Mouse (Mus musculus) stomach, embryonic 14.5 days (tissue): ENCODE measurements at regions not wholly inside any gene's neighbourhood (a gene's known extent, or its start where the extent isn't known, plus 50 kb on each side); places are given as distances from the start of the nearest gene placed in this dataset.
"Not testable (repeated sequence)": the region's sequence is repeated elsewhere in the genome, so short reads cannot be mapped to it uniquely, and the experiment has no call there.

Experiments used
- ATAC-seq: fragments of 200-750 bp; cut with Nextera tagmentation; 2 replicates; pipeline ENCODE4 v1.8.0; 2017; ENCODE audit warnings: low read depth, moderate TSS enrichment; ENCODE audit not compliant: insufficient number of reproducible peaks, insufficient read depth, low FRiP score
- H3K27ac ChIP-seq: fragments of 300-500 bp; sonication (generic); 2 replicates; pipeline ENCODE4 v1.5.1; 2014; ENCODE audit warnings: mild to moderate bottlenecking, low read length, moderate library complexity, mixed read lengths
- H3K27me3 ChIP-seq: fragments of 300-500 bp; sonication (generic); 2 replicates; pipeline ENCODE4 v1.6.1; 2014; ENCODE audit warnings: low read length, control low read depth, mixed read lengths; ENCODE audit not compliant: control insufficient read depth, insufficient read depth
- H3K36me3 ChIP-seq: fragments of 300-500 bp; sonication (generic); 2 replicates; pipeline ENCODE4 v1.6.1; 2014; ENCODE audit warnings: mild to moderate bottlenecking, control low read depth, low read length, moderate library complexity, mixed read lengths; ENCODE audit not compliant: control insufficient read depth, insufficient read depth
- H3K4me1 ChIP-seq: fragments of 300-500 bp; sonication (generic); 2 replicates; pipeline ENCODE4 v1.6.1; 2014; ENCODE audit warnings: low read length, control low read depth, mixed read lengths; ENCODE audit not compliant: control insufficient read depth, insufficient read depth
- H3K4me2 ChIP-seq: fragments of 300-500 bp; sonication (generic); replicated peaks from 2 replicates; pipeline ENCODE4 v1.6.1; 2014; ENCODE audit warnings: low read depth, low read length, control low read depth
- H3K4me3 ChIP-seq: fragments of 300-500 bp; sonication (generic); 2 replicates; pipeline ENCODE4 v1.5.1; 2014; ENCODE audit warnings: low read depth, low read length, control low read depth
- H3K9ac ChIP-seq: fragments of 300-500 bp; sonication (generic); replicated peaks from 2 replicates; pipeline ENCODE4 v1.6.1; 2014; ENCODE audit warnings: low read depth, mild to moderate bottlenecking, control low read depth, low read length, moderate library complexity, mixed read lengths
- H3K9me3 ChIP-seq: fragments of 300-500 bp; sonication (generic); 2 replicates; pipeline ENCODE4 v1.6.1; 2016; ENCODE audit warnings: low read depth, low read length, control low read depth; ENCODE audit not compliant: control insufficient read depth
- WGBS: fragments of 180-500 bp; shearing (Covaris S2); extraction: QIAGEN DNeasy Blood & Tissue Kit; methylation state at CpG from one replicate; pipeline ENCODE4 v1.1.7; 2014; 5-methylcytosine and 5-hydroxymethylcytosine counted together

GRCm38 (mm10) chr17:79545878-79546277, 65.8 kb upstream of the Rmdn2 start:
- H3K36me3 ChIP-seq: no peaks in the 10 kb centered on the region

GRCm38 (mm10) chr17:79547075-79547474, 64.6 kb upstream of the Rmdn2 start:
- Histone ChIP-seq H3K9ac (no peak overlapping the region), H3K9me3 (no peaks in the 10 kb centered on the region), H3K4me3 (no peak overlapping the region), H3K4me1 (no peaks in the 10 kb centered on the region), H3K27me3 (no peaks in the 10 kb centered on the region), H3K36me3 (no peaks in the 10 kb centered on the region), H3K4me2 (no peak overlapping the region), H3K27ac (no peak overlapping the region)
- ATAC-seq: no peak
- WGBS: 92% methylated on average over 2 of the region's 2 CpGs

More at GRCm38 (mm10) chr17:79545878-79546277, 65.8 kb upstream of the Rmdn2 start:
- no peak overlapping the region for H3K4me2 ChIP-seq
- H3K27me3 ChIP-seq: no peaks in the 10 kb centered on the region
- H3K27ac ChIP-seq: no peak overlapping the region
- ATAC-seq: no peak
- no peaks in the 10 kb centered on the region for H3K4me1 ChIP-seq
- no peak overlapping the region for H3K4me3 ChIP-seq
- 91% methylated on average over 2 of the region's 2 CpGs for WGBS
- no peaks in the 10 kb centered on the region for H3K9me3 ChIP-seq
- H3K9ac ChIP-seq: no peak overlapping the region

GRCm38 (mm10) chr17:79547524-79547923, 64.1 kb upstream of the Rmdn2 start:
- WGBS: 89% methylated on average over 3 of the region's 3 CpGs
- ATAC-seq: no peak
- no peaks in the 10 kb centered on the region for H3K9me3 ChIP-seq
- no peaks in the 10 kb centered on the region for H3K36me3 ChIP-seq
- no peaks in the 10 kb centered on the region for H3K4me1 ChIP-seq
- H3K27ac ChIP-seq: no peak overlapping the region
- no peak overlapping the region for H3K4me3 ChIP-seq
- no peak overlapping the region for H3K9ac ChIP-seq
- no peaks in the 10 kb centered on the region for H3K27me3 ChIP-seq
- H3K4me2 ChIP-seq: no peak overlapping the region

GRCm38 (mm10) chr17:79550409-79550808, 61.3 kb upstream of the Rmdn2 start:
- H3K27ac ChIP-seq, ATAC-seq, H3K9me3 ChIP-seq, H3K9ac ChIP-seq, H3K36me3 ChIP-seq, H3K4me3 ChIP-seq, H3K4me1 ChIP-seq, H3K4me2 ChIP-seq, H3K27me3 ChIP-seq: not testable (repeated sequence)
- WGBS: 66% methylated on average over 1 of the region's 1 CpGs

GRCm38 (mm10) chr17:79553850-79554249, 57.8 kb upstream of the Rmdn2 start:
- no peaks in the 10 kb centered on the region; the same call in 1 of the 2 replicates for H3K9me3 ChIP-seq
- no peak overlapping the region for H3K27ac ChIP-seq
- WGBS: 52% methylated on average over 2 of the region's 2 CpGs
- H3K9ac ChIP-seq: no peak overlapping the region
- no peaks in the 10 kb centered on the region for H3K27me3 ChIP-seq
- H3K4me1 ChIP-seq: no peaks in the 10 kb centered on the region
- no peak for ATAC-seq
- no peak overlapping the region for H3K4me2 ChIP-seq
- H3K36me3 ChIP-seq: no peaks in the 10 kb centered on the region
- no peak overlapping the region for H3K4me3 ChIP-seq

- Histone ChIP-seq H3K36me3 (no peaks in the 10 kb centered on the region), H3K4me3 (no peak overlapping the region), H3K9ac (no peak overlapping the region), H3K9me3 (peaks cover 12% of the 10 kb centered on the region; the same call in 1 of the 2 replicates), H3K27me3 (no peaks in the 10 kb centered on the region), H3K27ac (no peak overlapping the region), H3K4me1 (no peaks in the 10 kb centered on the region), H3K4me2 (no peak overlapping the region)
- ATAC-seq: no peak
- 89% methylated on average over 1 of the region's 1 CpGs for WGBS
These were observed 56.1 kb upstream of the Rmdn2 start for GRCm38 (mm10) chr17:79555593-79555992.
